Mouse (Mus musculus): ENCODE measurements around the gene Kcnk4. TPM values are rescaled to one million over a fixed set of nuclear protein-coding genes. Genes with fewer than 3 reads are reported as not detected.
A peak's percentile ranks its signal among the peaks of the same experiment; 100 is the strongest.
"Not testable (repeated sequence)": the region's sequence is repeated elsewhere in the genome, so short reads cannot be mapped to it uniquely, and the experiment has no call there.

Gene Kcnk4
- polyA plus RNA-seq, 1 experiment from 2014 or later, result 0.46 TPM

- 0 out of 2 replicates have a peak, but pooled peaks have one; percentile 18 for ATAC-seq (replicated peaks; ENCODE audit: low FRiP score, low read depth)
- 69% methylated on average over 2 of the region's 2 CpGs for WGBS
- TF ChIP-seq CTCF (IDR thresholded peaks at IDR 0.05; ENCODE audit: low read depth), result no peak
These were observed 29.5 kb downstream of the Kcnk4 start for GRCm38 (mm10) chr19:6904846-6905245.

GRCm38 (mm10) chr19:6903031-6903430 lies 31.3 kb downstream of the Kcnk4 start:
- TF ChIP-seq CTCF (IDR thresholded peaks at IDR 0.05; ENCODE audit: low read depth), result no peak
- ATAC-seq (replicated peaks; ENCODE audit: low FRiP score, low read depth) (no peak), DNase-seq (ENCODE audit: low spot score) (no peak)
- 70% methylated on average over 1 of the region's 1 CpGs for WGBS
- Histone ChIP-seq H3K4me2 (ENCODE audit: low read length) (no peak overlapping the region), H3K27me3 (ENCODE audit: insufficient read depth, low read length) (no peaks in the 10 kb centered on the region), H3K4me1 (replicated peaks; ENCODE audit: insufficient read depth, low read length) (peaks cover 7% of the 10 kb centered on the region), H3K9ac (ENCODE audit: low read depth, low read length) (no peak overlapping the region), H3K27ac (peak overlapping the region; percentile 31; the same call in 1 of the 2 replicates), H3K9me3 (replicated peaks; ENCODE audit: low read length) (no peaks in the 10 kb centered on the region), H3K36me3 (ENCODE audit: insufficient read depth, low read length) (peaks cover 22% of the 10 kb centered on the region; the same call in 1 of the 2 replicates), H3K4me3 (replicated peaks; ENCODE audit: low read depth, low read length) (no peak overlapping the region)

More at GRCm38 (mm10) chr19:6904846-6905245, 29.5 kb downstream of the Kcnk4 start:
- Histone ChIP-seq H3K27me3 (ENCODE audit: insufficient read depth, low read length) (no peaks in the 10 kb centered on the region), H3K4me1 (replicated peaks; ENCODE audit: insufficient read depth, low read length) (peaks cover 8% of the 10 kb centered on the region), H3K4me2 (ENCODE audit: low read length) (no peak overlapping the region), H3K9me3 (replicated peaks; ENCODE audit: low read length) (no peaks in the 10 kb centered on the region), H3K9ac (ENCODE audit: low read depth, low read length) (no peak overlapping the region), H3K27ac (peak overlapping the region; percentile 36; the same call in 1 of the 2 replicates), H3K4me3 (replicated peaks; ENCODE audit: low read depth, low read length) (no peak overlapping the region), H3K36me3 (ENCODE audit: insufficient read depth, low read length) (peaks cover 22% of the 10 kb centered on the region; the same call in 1 of the 2 replicates)
- no peak for DNase-seq (ENCODE audit: low spot score)

- no peak overlapping the region for H3K4me3 ChIP-seq (replicated peaks; ENCODE audit: low read depth, low read length)
- WGBS, result 83% methylated on average over 4 of the region's 4 CpGs
- H3K9me3 ChIP-seq (replicated peaks; ENCODE audit: low read length), result no peaks in the 10 kb centered on the region
- TF ChIP-seq CTCF (IDR thresholded peaks at IDR 0.05; ENCODE audit: low read depth), result no peak
- no peaks in the 10 kb centered on the region for H3K4me1 ChIP-seq (replicated peaks; ENCODE audit: insufficient read depth, low read length)
- no peak overlapping the region for H3K4me2 ChIP-seq (ENCODE audit: low read length)
- no peaks in the 10 kb centered on the region for H3K27me3 ChIP-seq (ENCODE audit: insufficient read depth, low read length)
- ATAC-seq (replicated peaks; ENCODE audit: low FRiP score, low read depth) (no peak), DNase-seq (ENCODE audit: low spot score) (no peak)
- no peak overlapping the region for H3K27ac ChIP-seq
- H3K9ac ChIP-seq (ENCODE audit: low read depth, low read length), result no peak overlapping the region
- H3K36me3 ChIP-seq (ENCODE audit: insufficient read depth, low read length), result 0 out of 2 replicates have a peak, but pooled peaks cover 3% of the 10 kb centered on the region
These were observed 34.7 kb downstream of the Kcnk4 start for GRCm38 (mm10) chr19:6899641-6900040.

- WGBS, result 91% methylated on average over 18 of the region's 18 CpGs
- not testable (repeated sequence) for ATAC-seq (replicated peaks; ENCODE audit: low FRiP score, low read depth)
These were observed 38.6 kb downstream of the Kcnk4 start for GRCm38 (mm10) chr19:6895608-6896305.

GRCm38 (mm10) chr19:6893731-6894451 lies 40.4 kb downstream of the Kcnk4 start:
- Histone ChIP-seq H3K4me3 (replicated peaks; ENCODE audit: low read depth, low read length) (no peak overlapping the region), H3K9ac (ENCODE audit: low read depth, low read length) (no peak overlapping the region), H3K27ac (no peak overlapping the region), H3K4me2 (ENCODE audit: low read length) (no peak overlapping the region), H3K36me3 (ENCODE audit: insufficient read depth, low read length) (no peaks in the 10 kb centered on the region), H3K9me3 (replicated peaks; ENCODE audit: low read length) (no peaks in the 10 kb centered on the region), H3K4me1 (replicated peaks; ENCODE audit: insufficient read depth, low read length) (no peaks in the 10 kb centered on the region), H3K27me3 (ENCODE audit: insufficient read depth, low read length) (no peaks in the 10 kb centered on the region)
- TF ChIP-seq CTCF (IDR thresholded peaks at IDR 0.05; ENCODE audit: low read depth), result no peak
- WGBS, result 94% methylated on average over 14 of the region's 14 CpGs
- no peak for DNase-seq (ENCODE audit: low spot score)
- no peak for ATAC-seq (replicated peaks; ENCODE audit: low FRiP score, low read depth)

More at GRCm38 (mm10) chr19:6895608-6896305, 38.6 kb downstream of the Kcnk4 start:
- H3K36me3 ChIP-seq (ENCODE audit: insufficient read depth, low read length); H3K9ac ChIP-seq (ENCODE audit: low read depth, low read length); H3K9me3 ChIP-seq (replicated peaks; ENCODE audit: low read length); H3K4me3 ChIP-seq (replicated peaks; ENCODE audit: low read depth, low read length); H3K4me2 ChIP-seq (ENCODE audit: low read length); DNase-seq (ENCODE audit: low spot score); H3K27me3 ChIP-seq (ENCODE audit: insufficient read depth, low read length); H3K27ac ChIP-seq; H3K4me1 ChIP-seq (replicated peaks; ENCODE audit: insufficient read depth, low read length): not testable (repeated sequence)

GRCm38 (mm10) chr19:6892512-6892911 lies 41.8 kb downstream of the Kcnk4 start:
- no peak overlapping the region for H3K4me2 ChIP-seq (ENCODE audit: low read length)
- H3K4me1 ChIP-seq (replicated peaks; ENCODE audit: insufficient read depth, low read length), result no peaks in the 10 kb centered on the region
- no peak overlapping the region for H3K4me3 ChIP-seq (replicated peaks; ENCODE audit: low read depth, low read length)
- no peak overlapping the region for H3K9ac ChIP-seq (ENCODE audit: low read depth, low read length)
- no peaks in the 10 kb centered on the region for H3K9me3 ChIP-seq (replicated peaks; ENCODE audit: low read length)
- ATAC-seq (replicated peaks; ENCODE audit: low FRiP score, low read depth) (no peak), DNase-seq (ENCODE audit: low spot score) (no peak)
- no peak overlapping the region for H3K27ac ChIP-seq
- no peaks in the 10 kb centered on the region for H3K36me3 ChIP-seq (ENCODE audit: insufficient read depth, low read length)
- TF ChIP-seq CTCF (IDR thresholded peaks at IDR 0.05; ENCODE audit: low read depth), result no peak
- H3K27me3 ChIP-seq (ENCODE audit: insufficient read depth, low read length), result no peaks in the 10 kb centered on the region
- WGBS, result 23% methylated on average over 4 of the region's 4 CpGs
